Mouse (Mus musculus): Measurements from ENCODE around the gene Fto. TPM values are rescaled to one million over a fixed set of nuclear protein-coding genes. Genes with fewer than 3 reads are reported as not detected.

Gene Fto
- polyA plus RNA-seq, 1 experiment from 2014 or later: 16.8 TPM

- no peak overlapping the region for H3K27ac ChIP-seq (replicated peaks)
These were observed 64.0 kb downstream of the Fto start for GRCm38 (mm10) chr8:91377275-91377674.

GRCm38 (mm10) chr8:91378846-91379499 lies 65.6 kb downstream of the Fto start:
- peak; percentile 67 for ATAC-seq (ENCODE audit: insufficient read depth)
- H3K4me1 ChIP-seq (replicated peaks): peaks cover 59% of the 10 kb centered on the region
- H3K9ac ChIP-seq: no peak overlapping the region
- H3K4me3 ChIP-seq (replicated peaks): no peak overlapping the region
- H3K4me2 ChIP-seq: no peak overlapping the region
- peak overlapping the region; percentile 53 for H3K27ac ChIP-seq (replicated peaks)
- no peaks in the 10 kb centered on the region for H3K9me3 ChIP-seq (replicated peaks)
- 61% methylated on average over 13 of the region's 13 CpGs for WGBS (ENCODE audit: insufficient replicate concordance)
- no peaks in the 10 kb centered on the region for H3K36me3 ChIP-seq (replicated peaks)
- H3K27me3 ChIP-seq: no peaks in the 10 kb centered on the region

More at GRCm38 (mm10) chr8:91377275-91377674, 64.0 kb downstream of the Fto start:
- peaks cover 63% of the 10 kb centered on the region for H3K4me1 ChIP-seq (replicated peaks)
- H3K9me3 ChIP-seq (replicated peaks): no peaks in the 10 kb centered on the region
- H3K9ac ChIP-seq: no peak overlapping the region
- no peaks in the 10 kb centered on the region for H3K36me3 ChIP-seq (replicated peaks)
- WGBS (ENCODE audit: insufficient replicate concordance): 33% methylated on average over 6 of the region's 6 CpGs
- no peak for ATAC-seq (ENCODE audit: insufficient read depth)
- H3K4me3 ChIP-seq (replicated peaks): no peak overlapping the region
- H3K27me3 ChIP-seq: no peaks in the 10 kb centered on the region
- no peak overlapping the region for H3K4me2 ChIP-seq

DNA sequence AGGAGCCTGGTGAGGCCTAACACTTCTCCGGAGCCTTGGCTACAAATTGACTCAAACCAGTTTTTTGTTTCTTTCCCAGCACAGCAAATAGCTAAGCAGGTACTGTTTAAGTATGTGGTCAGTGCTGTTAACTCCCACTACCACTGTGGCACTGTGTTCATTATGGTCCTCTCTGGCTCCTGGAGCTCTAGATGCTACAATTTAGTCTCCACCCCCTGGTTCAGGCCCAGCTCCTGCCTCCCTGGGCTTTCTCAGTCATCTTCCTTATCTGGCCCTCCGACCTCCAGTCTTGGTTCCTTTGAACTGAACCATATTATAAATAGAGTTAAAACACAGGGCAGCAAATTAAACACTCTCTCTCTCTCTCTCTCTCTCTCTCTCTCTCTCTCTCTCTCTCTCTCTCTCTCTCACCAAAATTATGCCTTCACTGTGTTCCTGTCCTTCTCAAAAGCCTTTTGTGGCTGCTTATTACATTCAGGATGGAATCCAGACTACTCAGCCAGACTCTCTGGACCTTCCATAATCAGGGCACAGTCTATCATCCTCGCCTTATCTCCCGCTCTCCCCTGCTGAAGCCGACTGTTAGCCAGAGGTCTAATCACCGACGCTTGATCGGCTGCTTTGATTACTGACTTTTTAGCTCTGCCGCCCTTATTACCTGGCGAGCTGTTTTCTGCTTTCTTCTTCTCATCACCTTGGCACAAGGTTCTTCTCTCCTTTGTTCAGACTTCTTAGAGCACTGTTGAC lies 67.6 kb downstream of the Fto start:
- no peak for ATAC-seq (ENCODE audit: insufficient read depth)
- peak overlapping the region; percentile 20 for H3K27ac ChIP-seq (replicated peaks)
- no peaks in the 10 kb centered on the region for H3K9me3 ChIP-seq (replicated peaks)
- H3K36me3 ChIP-seq (replicated peaks): no peaks in the 10 kb centered on the region
- H3K4me3 ChIP-seq (replicated peaks): no peak overlapping the region
- 23% methylated on average over 10 of the region's 10 CpGs for WGBS (ENCODE audit: insufficient replicate concordance)
- no peak overlapping the region for H3K9ac ChIP-seq
- H3K27me3 ChIP-seq: no peaks in the 10 kb centered on the region
- H3K4me1 ChIP-seq (replicated peaks): peaks cover 58% of the 10 kb centered on the region
- peak overlapping the region; percentile 25; the same call in 1 of the 2 replicates for H3K4me2 ChIP-seq

DNA sequence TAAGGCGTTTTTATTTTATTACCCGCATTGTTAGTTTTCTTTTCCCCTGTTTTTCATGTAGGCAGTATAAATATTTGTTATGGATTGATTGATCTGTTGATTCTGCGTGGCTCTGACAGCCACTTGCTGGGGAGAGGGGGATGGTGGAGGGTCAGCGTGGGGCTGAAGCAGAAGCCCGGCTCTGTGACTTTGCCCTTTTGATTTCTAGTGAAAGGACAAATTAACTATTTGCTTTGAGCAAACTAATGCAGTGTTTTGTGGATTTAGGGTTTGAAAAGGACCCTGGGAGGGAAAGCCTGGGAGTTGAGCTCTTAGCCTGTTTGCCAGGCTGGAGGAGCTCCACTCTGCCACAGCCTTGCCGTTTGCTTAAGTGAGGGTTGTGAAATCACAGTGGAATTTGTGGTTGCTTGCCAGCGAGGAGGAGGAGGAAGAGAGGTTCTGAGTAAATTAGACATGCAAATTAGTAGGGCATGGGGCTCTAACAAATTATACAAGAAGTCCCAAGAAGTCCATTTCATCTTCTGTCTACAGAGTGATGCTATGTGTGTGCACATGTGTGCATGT lies 68.3 kb downstream of the Fto start:
- H3K4me1 ChIP-seq (replicated peaks): peaks cover 51% of the 10 kb centered on the region
- H3K36me3 ChIP-seq (replicated peaks): no peaks in the 10 kb centered on the region
- H3K9me3 ChIP-seq (replicated peaks): no peaks in the 10 kb centered on the region
- no peak overlapping the region for H3K4me3 ChIP-seq (replicated peaks)
- no peak overlapping the region for H3K9ac ChIP-seq
- WGBS (ENCODE audit: insufficient replicate concordance): 34% methylated on average over 7 of the region's 7 CpGs
- no peaks in the 10 kb centered on the region for H3K27me3 ChIP-seq
- H3K27ac ChIP-seq (replicated peaks): peak overlapping the region; percentile 20
- ATAC-seq (ENCODE audit: insufficient read depth): peak; percentile 45
- peak overlapping the region; percentile 25; the same call in 1 of the 2 replicates for H3K4me2 ChIP-seq

GRCm38 (mm10) chr8:91383210-91383609 lies 69.9 kb downstream of the Fto start:
- H3K27ac ChIP-seq (replicated peaks): no peak overlapping the region
- ATAC-seq (ENCODE audit: insufficient read depth): no peak
- no peak overlapping the region for H3K9ac ChIP-seq
- no peaks in the 10 kb centered on the region for H3K9me3 ChIP-seq (replicated peaks)
- 79% methylated on average over 3 of the region's 3 CpGs for WGBS (ENCODE audit: insufficient replicate concordance)
- no peaks in the 10 kb centered on the region for H3K27me3 ChIP-seq
- H3K36me3 ChIP-seq (replicated peaks): no peaks in the 10 kb centered on the region
- no peak overlapping the region for H3K4me2 ChIP-seq
- H3K4me1 ChIP-seq (replicated peaks): peaks cover 36% of the 10 kb centered on the region
- H3K4me3 ChIP-seq (replicated peaks): no peak overlapping the region

DNA sequence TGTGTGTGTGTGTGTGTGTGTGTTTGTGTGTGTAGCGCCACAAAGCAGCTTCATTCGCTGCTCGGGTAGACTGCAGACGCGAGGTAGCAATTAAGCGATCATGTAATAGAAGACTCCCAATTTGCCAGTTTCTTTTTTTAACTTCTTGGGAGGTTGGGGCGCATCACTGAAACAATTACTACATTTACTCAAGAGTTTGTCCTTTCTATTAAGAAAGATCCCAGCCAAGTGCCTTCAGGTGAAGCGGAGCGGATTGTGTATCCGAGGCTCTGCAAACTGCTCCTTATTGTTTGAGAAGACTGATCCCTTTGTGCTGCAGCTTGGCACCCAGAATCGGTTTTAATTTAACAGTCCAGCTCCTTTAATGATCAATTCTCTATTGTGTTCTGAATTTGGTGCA lies 70.5 kb downstream of the Fto start:
- H3K27ac ChIP-seq (replicated peaks): no peak overlapping the region
- WGBS (ENCODE audit: insufficient replicate concordance): 85% methylated on average over 11 of the region's 11 CpGs
- ATAC-seq (ENCODE audit: insufficient read depth): no peak

GRCm38 (mm10) chr8:91384389-91384788 lies 71.1 kb downstream of the Fto start:
- ATAC-seq (ENCODE audit: insufficient read depth): no peak
- Histone ChIP-seq H3K9me3 (replicated peaks) (no peaks in the 10 kb centered on the region), H3K4me1 (replicated peaks) (peaks cover 31% of the 10 kb centered on the region), H3K4me3 (replicated peaks) (no peak overlapping the region), H3K4me2 (no peak overlapping the region), H3K9ac (no peak overlapping the region), H3K27me3 (no peaks in the 10 kb centered on the region), H3K36me3 (replicated peaks) (no peaks in the 10 kb centered on the region), H3K27ac (replicated peaks) (peak overlapping the region; percentile 51; the same call in 1 of the 2 replicates)
- 58% methylated on average over 3 of the region's 3 CpGs for WGBS (ENCODE audit: insufficient replicate concordance)

More for the DNA sequence above, 70.5 kb downstream of the Fto start:
- Histone ChIP-seq H3K27me3 (no peaks in the 10 kb centered on the region), H3K9me3 (replicated peaks) (no peaks in the 10 kb centered on the region), H3K4me1 (replicated peaks) (peaks cover 32% of the 10 kb centered on the region), H3K4me3 (replicated peaks) (no peak overlapping the region), H3K36me3 (replicated peaks) (no peaks in the 10 kb centered on the region), H3K4me2 (no peak overlapping the region), H3K9ac (no peak overlapping the region)

DNA sequence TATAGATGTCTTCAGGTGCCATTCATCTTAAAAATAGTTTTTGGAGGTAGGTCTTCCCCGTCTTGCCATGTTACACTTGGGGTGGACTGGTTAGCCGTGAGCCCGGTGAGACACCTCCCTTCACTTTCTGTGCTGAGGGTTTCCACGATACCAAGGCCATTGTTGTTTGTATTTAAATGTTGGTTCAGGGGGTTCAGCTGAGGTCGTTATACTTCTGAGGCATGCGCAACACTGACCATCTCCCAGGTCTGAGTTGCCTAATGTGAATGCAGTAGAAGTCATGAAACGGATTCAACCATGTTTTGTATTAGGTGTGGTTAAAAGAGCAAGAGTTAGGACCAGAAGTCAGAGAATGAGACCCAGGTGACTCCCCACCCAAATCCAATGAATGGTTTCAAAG lies 72.5 kb downstream of the Fto start:
- H3K36me3 ChIP-seq (replicated peaks): no peaks in the 10 kb centered on the region
- H3K4me1 ChIP-seq (replicated peaks): peaks cover 31% of the 10 kb centered on the region
- WGBS (ENCODE audit: insufficient replicate concordance): 71% methylated on average over 7 of the region's 7 CpGs
- no peak overlapping the region for H3K4me3 ChIP-seq (replicated peaks)
- no peaks in the 10 kb centered on the region for H3K9me3 ChIP-seq (replicated peaks)
- H3K27me3 ChIP-seq: no peaks in the 10 kb centered on the region
- H3K4me2 ChIP-seq: no peak overlapping the region
- no peak for ATAC-seq (ENCODE audit: insufficient read depth)
- H3K27ac ChIP-seq (replicated peaks): no peak overlapping the region
- no peak overlapping the region for H3K9ac ChIP-seq

- no peak overlapping the region; the same call in 1 of the 2 replicates for H3K27ac ChIP-seq (replicated peaks)
- H3K4me2 ChIP-seq: no peak overlapping the region
- peaks cover 14% of the 10 kb centered on the region for H3K4me1 ChIP-seq (replicated peaks)
- H3K4me3 ChIP-seq (replicated peaks): no peak overlapping the region
- no peak for ATAC-seq (ENCODE audit: insufficient read depth)
- H3K27me3 ChIP-seq: no peaks in the 10 kb centered on the region
- WGBS (ENCODE audit: insufficient replicate concordance): 56% methylated on average over 9 of the region's 9 CpGs
- H3K9me3 ChIP-seq (replicated peaks): no peaks in the 10 kb centered on the region
- H3K9ac ChIP-seq: no peak overlapping the region
- H3K36me3 ChIP-seq (replicated peaks): no peaks in the 10 kb centered on the region
These were observed 77.2 kb downstream of the Fto start for GRCm38 (mm10) chr8:91390369-91391020.

GRCm38 (mm10) chr8:91392261-91392660 lies 78.9 kb downstream of the Fto start:
- H3K36me3 ChIP-seq (replicated peaks): no peaks in the 10 kb centered on the region
- no peaks in the 10 kb centered on the region for H3K27me3 ChIP-seq
- H3K4me1 ChIP-seq (replicated peaks): peaks cover 14% of the 10 kb centered on the region
- no peak overlapping the region for H3K4me2 ChIP-seq
- H3K9me3 ChIP-seq (replicated peaks): no peaks in the 10 kb centered on the region
- H3K4me3 ChIP-seq (replicated peaks): no peak overlapping the region
- WGBS (ENCODE audit: insufficient replicate concordance): 70% methylated on average over 7 of the region's 7 CpGs
- H3K27ac ChIP-seq (replicated peaks): no peak overlapping the region; the same call in 1 of the 2 replicates
- no peak overlapping the region for H3K9ac ChIP-seq
- ATAC-seq (ENCODE audit: insufficient read depth): no peak; the same call in 1 of the 2 replicates

Data from liver, embryonic 15.5 days (tissue).